Mouse (Mus musculus) cortical plate, adult 2 months (tissue): ENCODE data around the gene Numa1. TPM values are rescaled to one million over a fixed set of nuclear protein-coding genes. Genes with fewer than 3 reads are reported as not detected.
"Not testable (repeated sequence)": the region's sequence is repeated elsewhere in the genome, so short reads cannot be mapped to it uniquely, and the experiment has no call there.

Source experiments
- H3K27ac ChIP-seq: fragments of 200-500 bp; 2 replicates; pipeline ENCODE4 v1.5.1; 2012; ENCODE audit warnings: low read length, control low read depth, inconsistent platforms; ENCODE audit not compliant: insufficient read depth
- H3K4me1 ChIP-seq: fragments of 200-500 bp; 2 replicates; pipeline ENCODE4 v1.6.1; 2011; ENCODE audit warnings: low read length; ENCODE audit not compliant: control insufficient read depth, insufficient read depth
- H3K4me3 ChIP-seq: fragments of 200-500 bp; 2 replicates; pipeline ENCODE4 v1.5.1; 2011; ENCODE audit warnings: mild to moderate bottlenecking, low read length, control low read depth; ENCODE audit not compliant: insufficient read depth
- CTCF ChIP-seq: fragments of 200-500 bp; IDR thresholded peaks from 2 replicates; pipeline ENCODE4 v1.5.1; 2011; ENCODE audit warnings: mild to moderate bottlenecking, control low read depth, low read length; ENCODE audit not compliant: insufficient read depth; ENCODE audit errors: extremely low read depth
- POLR2A ChIP-seq: fragments of 200-500 bp; IDR thresholded peaks from 2 replicates; pipeline ENCODE4 v1.6.1; 2011; ENCODE audit warnings: mild to moderate bottlenecking, low read length, control low read depth; ENCODE audit not compliant: insufficient read depth; ENCODE audit errors: extremely low read depth
- polyA plus RNA-seq: library from polyadenylated mRNA; depleted of rRNA; stranded (reverse); fragments of >200 nt; gene quantifications from 2 replicates; pipeline ENCODE4 v1.2.3, GENCODE M21; 2012

The Numa1 gene
- polyA plus RNA-seq, 1 experiment: 51.6 TPM

DNA sequence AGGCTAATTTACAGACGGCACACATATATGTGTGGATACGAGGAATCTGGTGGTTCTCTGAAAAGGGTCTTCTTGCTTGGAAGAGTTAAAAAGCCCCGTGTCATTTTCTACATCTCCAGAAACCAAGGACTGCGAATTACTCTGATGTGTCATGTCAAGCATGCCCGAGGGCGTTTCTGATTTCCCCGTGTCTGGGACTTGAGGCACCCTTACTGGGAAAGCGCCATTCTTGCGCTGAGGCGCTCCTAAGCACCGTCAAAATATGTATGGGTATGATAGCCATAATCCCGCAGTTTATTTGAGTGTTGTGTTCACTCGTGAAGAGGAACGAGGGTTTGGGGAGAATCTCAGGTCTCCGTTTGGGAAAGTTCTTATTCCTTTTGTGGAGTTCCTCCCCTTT, 611 bp upstream of the Numa1 start:
- Histone ChIP-seq H3K4me1 (peaks cover 1% of the 10 kb centered on the region), H3K27ac (no peak overlapping the region), H3K4me3 (peak overlapping the region; percentile 57)
- TF ChIP-seq CTCF (no peak), POLR2A (no peak)

DNA sequence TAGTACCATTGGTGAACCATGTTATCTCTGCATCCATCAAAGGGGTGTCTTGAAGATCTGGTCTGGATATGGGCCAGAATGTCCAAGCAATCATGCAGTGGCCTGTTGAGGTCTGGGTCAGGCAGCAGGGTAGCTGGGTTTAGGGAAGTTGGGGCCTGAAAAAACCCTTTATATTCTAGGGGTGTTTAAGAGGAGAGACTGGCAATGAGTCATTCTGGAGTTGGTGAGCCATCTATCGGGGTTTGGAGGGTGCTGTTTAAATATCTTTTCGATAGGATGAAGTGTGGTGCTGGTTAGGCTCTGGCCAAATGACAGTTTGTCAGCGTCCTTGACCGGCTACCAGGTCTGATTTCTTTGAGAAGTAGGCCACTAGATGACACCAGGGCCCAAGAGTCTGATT, 2.0 kb downstream of the Numa1 start:
- no peak overlapping the region for H3K4me3 ChIP-seq
- TF ChIP-seq CTCF (no peak), POLR2A (no peak)
- peaks cover 1% of the 10 kb centered on the region for H3K4me1 ChIP-seq
- H3K27ac ChIP-seq: no peak overlapping the region

DNA sequence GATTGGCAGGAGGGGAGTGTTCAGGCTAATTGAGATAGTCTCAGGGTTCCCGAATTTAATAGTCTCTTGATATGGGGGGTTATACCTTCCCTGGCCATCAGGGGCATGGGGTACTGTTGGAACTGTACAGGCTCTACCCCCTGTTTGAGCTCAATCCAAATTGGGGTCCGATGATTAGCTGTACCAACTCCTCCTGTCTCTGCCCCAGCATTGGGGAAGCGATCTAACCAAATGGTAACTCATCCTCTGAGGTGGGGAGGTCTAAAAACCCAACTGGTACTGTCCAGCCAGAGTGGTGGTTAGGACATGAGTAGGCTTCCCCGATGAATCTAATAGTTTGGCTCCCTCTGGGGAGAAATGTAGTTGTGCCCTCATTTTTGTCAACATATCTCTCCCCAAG, 3.1 kb downstream of the Numa1 start:
- no peak for TF ChIP-seq POLR2A
- TF ChIP-seq CTCF: no peak
- Histone ChIP-seq H3K4me3 (no peak overlapping the region), H3K4me1 (peaks cover 1% of the 10 kb centered on the region), H3K27ac (no peak overlapping the region)

DNA sequence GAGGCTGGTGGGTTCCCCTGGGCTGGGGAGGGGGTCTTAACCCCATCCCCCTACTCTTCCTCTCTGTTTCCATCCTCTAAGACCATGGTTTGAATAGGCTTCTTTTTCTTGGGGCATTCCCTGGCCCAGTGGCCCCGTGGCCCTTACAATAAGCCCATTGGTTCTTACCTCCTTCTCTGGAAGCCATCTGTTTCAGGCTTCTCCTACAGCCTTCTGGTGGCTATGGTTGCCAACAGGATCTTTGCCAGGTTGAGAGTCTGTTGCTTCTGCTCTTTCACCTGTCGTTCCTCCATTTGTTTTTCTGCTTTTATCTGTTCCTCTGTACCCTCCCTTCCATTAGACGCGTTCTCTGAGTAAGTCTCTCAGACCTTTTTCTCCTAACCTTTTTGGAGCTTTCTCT, 3.7 kb downstream of the Numa1 start:
- Histone ChIP-seq H3K4me1 (peaks cover 1% of the 10 kb centered on the region), H3K4me3 (no peak overlapping the region), H3K27ac (no peak overlapping the region)
- TF ChIP-seq POLR2A: no peak
- TF ChIP-seq CTCF: no peak

DNA sequence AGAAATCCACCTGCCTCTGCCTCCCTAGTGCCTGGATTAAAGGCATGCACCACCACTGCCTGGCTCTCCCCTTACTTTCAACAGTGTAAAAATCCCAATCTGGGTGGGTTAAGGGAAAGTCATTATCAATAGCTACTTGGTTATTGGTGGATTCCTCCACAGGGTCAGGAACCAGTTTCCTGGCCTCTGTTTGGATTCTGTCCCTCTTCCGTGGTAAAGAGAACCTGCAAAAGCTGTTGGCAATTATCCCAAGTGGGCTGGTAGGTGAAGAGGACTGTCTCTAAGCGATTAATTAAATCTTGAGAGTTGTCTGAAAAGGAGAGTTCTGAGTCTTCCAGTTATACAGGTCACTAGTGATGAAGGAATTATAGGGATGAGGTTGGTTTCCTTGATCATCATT, 4.4 kb downstream of the Numa1 start:
- Histone ChIP-seq H3K4me1 (peaks cover 1% of the 10 kb centered on the region), H3K4me3 (no peak overlapping the region), H3K27ac (no peak overlapping the region)
- TF ChIP-seq POLR2A (no peak), CTCF (no peak)

DNA sequence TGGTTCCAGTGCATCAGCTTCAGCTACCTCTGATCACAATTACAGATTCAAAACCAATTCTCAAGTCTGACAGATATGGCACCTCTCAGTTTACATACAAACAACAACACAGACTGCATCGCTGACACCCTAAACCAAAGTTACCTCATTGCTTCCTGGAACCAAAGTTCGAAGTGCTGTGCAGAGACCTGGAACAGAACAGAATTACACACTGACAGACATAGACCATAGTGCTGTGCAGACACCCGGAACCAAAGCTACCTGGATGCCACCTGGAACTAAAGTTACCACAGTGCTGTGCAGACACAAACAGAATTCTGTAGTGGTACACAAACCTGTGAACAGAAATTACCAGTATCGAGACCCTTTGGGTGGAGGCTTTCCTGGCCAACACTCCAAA, 5.8 kb downstream of the Numa1 start:
- H3K4me3 ChIP-seq: no peak overlapping the region
- TF ChIP-seq CTCF (no peak), POLR2A (no peak)
- peaks cover under 1% of the 10 kb centered on the region for H3K4me1 ChIP-seq
- no peak overlapping the region for H3K27ac ChIP-seq

DNA sequence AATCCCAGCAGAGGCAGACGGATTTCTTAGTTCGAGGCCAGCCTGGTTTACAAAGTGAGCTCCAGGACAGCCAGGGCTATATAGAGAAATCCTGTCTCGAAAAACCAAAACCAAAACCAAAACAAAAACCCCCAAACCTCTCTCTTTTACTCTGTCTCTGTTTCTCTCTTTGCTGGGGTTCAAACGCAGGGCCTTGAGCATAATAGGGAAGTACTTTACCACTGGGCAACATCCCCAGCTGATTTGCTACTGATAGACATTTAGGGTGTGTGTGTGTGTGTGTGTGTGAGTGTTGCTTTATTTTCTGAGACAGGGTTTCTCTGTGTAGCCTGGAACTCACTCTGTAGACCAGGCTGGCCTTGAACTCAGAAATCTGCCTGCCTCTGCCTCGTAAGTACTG, 15.1 kb downstream of the Numa1 start:
- H3K4me3 ChIP-seq, H3K27ac ChIP-seq, H3K4me1 ChIP-seq: not testable (repeated sequence)

DNA sequence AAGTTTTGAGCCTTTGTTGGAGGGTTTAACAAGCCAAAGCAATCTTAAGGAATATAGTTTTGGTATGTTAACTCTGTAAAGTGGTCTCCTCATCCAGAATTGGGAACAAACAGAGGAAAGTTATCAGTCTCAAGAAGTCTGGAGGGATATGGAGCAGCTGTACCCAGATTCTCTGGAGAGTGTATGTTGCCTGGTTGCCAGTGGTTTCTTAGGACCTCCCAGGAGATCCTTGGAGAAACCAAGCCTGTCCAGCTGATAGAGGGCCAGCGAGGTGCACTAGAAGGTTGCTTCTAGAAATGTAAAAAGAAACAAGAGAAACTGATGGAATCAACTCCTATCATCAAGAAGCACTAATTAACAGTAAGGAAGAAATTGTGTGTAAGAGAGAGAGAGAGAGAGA, 17.7 kb downstream of the Numa1 start:
- TF ChIP-seq CTCF: no peak
- TF ChIP-seq POLR2A: no peak
- Histone ChIP-seq H3K4me3 (no peak overlapping the region), H3K27ac (no peak overlapping the region), H3K4me1 (peaks cover 8% of the 10 kb centered on the region; the same call in 1 of the 2 replicates)

DNA sequence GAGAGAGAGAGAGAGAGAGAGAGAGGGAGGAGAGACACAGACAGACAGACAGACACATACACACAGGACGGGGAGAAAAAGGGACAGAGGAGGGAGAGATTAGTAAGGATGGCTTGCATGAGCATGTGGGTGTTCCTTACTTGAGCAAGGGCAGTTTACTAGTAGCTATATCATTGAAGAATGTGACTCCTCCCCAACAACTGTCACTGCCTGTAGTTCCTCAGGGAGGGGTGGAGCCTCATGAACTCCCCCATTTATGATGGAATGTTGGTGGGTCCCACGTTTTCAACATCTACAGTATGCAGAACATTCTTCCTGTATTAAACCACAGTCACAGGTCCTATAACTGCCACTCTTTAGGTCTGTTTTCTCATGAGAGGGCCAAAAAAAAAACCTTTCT, 18.2 kb downstream of the Numa1 start:
- Histone ChIP-seq H3K4me3 (no peak overlapping the region), H3K27ac (no peak overlapping the region), H3K4me1 (peaks cover 8% of the 10 kb centered on the region; the same call in 1 of the 2 replicates)
- TF ChIP-seq CTCF (no peak), POLR2A (no peak)

DNA sequence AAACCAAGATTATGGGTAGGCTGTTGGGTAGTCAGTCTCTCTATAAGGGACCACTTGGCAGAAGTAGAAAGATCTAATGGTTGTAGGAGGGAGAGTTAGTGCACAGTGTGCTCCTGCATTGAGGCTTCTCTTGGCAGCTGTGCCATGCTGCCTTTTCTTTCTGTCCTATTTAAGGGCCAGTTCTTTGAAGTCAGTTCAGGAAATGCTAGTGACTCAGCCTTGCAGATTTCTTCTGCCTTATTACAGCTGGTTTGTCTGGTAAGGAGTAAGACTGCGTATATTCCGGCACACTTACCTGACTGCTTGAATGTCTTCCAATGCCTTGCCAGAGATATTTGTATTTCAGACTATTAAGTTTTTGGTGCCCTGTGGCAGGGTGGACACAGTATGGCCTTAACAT, 20.3 kb downstream of the Numa1 start:
- Histone ChIP-seq H3K27ac (no peak overlapping the region), H3K4me3 (no peak overlapping the region), H3K4me1 (peaks cover 8% of the 10 kb centered on the region; the same call in 1 of the 2 replicates)
- TF ChIP-seq CTCF (no peak), POLR2A (no peak)

DNA sequence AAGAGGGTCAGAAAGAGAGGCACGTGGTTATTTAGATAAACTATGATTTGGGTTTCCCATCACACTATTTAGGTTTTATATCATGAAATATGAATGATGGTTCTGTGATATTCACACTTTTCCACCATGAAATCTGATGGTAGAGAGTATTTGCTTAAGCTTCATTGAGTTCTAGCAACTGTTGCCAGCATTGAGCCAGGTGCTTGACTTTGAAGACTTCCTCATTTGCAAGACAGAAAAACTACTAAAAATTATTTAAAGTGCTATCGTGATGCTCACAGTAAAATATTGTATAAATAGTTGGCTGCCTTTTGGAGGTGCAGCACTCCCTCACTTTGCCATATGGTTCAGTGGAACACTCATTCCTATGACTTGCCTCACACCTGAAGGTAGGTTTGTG, 21.4 kb downstream of the Numa1 start:
- Histone ChIP-seq H3K27ac (no peak overlapping the region), H3K4me3 (no peak overlapping the region), H3K4me1 (peaks cover 8% of the 10 kb centered on the region; the same call in 1 of the 2 replicates)
- TF ChIP-seq POLR2A (no peak), CTCF (no peak)
